Mouse (Mus musculus) heart, embryonic 16.5 days (tissue): ENCODE measurements at regions not wholly inside any gene's neighbourhood (a gene's known extent, or its start where the extent isn't known, plus 50 kb on each side); places are given as distances from the start of the nearest gene placed in this dataset.

Source experiments
- ATAC-seq: fragments of 200-750 bp; cut with Nextera tagmentation; replicated peaks from 2 replicates; pipeline ENCODE4 v1.8.0; 2017; ENCODE audit warnings: moderate number of reproducible peaks; ENCODE audit not compliant: insufficient read depth, low FRiP score; ENCODE audit errors: extremely low read depth
- H3K27ac ChIP-seq: fragments of 300-500 bp; sonication (generic); 2 replicates; pipeline ENCODE4 v1.5.1; 2014; ENCODE audit warnings: mild to moderate bottlenecking, low read length, control low read depth, moderate library complexity
- H3K27me3 ChIP-seq: fragments of 300-500 bp; sonication (generic); 2 replicates; pipeline ENCODE4 v1.6.1; 2014; ENCODE audit warnings: low read length, mixed read lengths; ENCODE audit not compliant: control insufficient read depth, insufficient read depth
- H3K36me3 ChIP-seq: fragments of 300-500 bp; sonication (generic); 2 replicates; pipeline ENCODE4 v1.6.1; 2014; ENCODE audit not compliant: control insufficient read depth, insufficient read depth
- H3K4me1 ChIP-seq: fragments of 300-500 bp; sonication (generic); 2 replicates; pipeline ENCODE4 v1.6.1; 2014; ENCODE audit warnings: low read length, mixed read lengths; ENCODE audit not compliant: control insufficient read depth, insufficient read depth
- H3K4me2 ChIP-seq: fragments of 300-500 bp; sonication (generic); 2 replicates; pipeline ENCODE4 v1.6.1; 2014; ENCODE audit warnings: low read depth, mild to moderate bottlenecking, control low read depth, low read length
- H3K4me3 ChIP-seq: fragments of 300-500 bp; sonication (generic); 2 replicates; pipeline ENCODE4 v1.5.1; 2014; ENCODE audit warnings: mild to moderate bottlenecking, control low read depth, low read length
- H3K9ac ChIP-seq: fragments of 300-500 bp; sonication (generic); 2 replicates; pipeline ENCODE4 v1.6.1; 2014; ENCODE audit warnings: low read length, control low read depth
- H3K9me3 ChIP-seq: fragments of 300-500 bp; sonication (generic); replicated peaks from 2 replicates; pipeline ENCODE4 v1.6.1; 2016; ENCODE audit warnings: low read length; ENCODE audit not compliant: control insufficient read depth
- WGBS: fragments of 180-500 bp; shearing (Covaris S2); extraction: QIAGEN DNeasy Blood & Tissue Kit; methylation state at CpG from one replicate; pipeline ENCODE4 v1.1.7; 2014; 5-methylcytosine and 5-hydroxymethylcytosine counted together

DNA sequence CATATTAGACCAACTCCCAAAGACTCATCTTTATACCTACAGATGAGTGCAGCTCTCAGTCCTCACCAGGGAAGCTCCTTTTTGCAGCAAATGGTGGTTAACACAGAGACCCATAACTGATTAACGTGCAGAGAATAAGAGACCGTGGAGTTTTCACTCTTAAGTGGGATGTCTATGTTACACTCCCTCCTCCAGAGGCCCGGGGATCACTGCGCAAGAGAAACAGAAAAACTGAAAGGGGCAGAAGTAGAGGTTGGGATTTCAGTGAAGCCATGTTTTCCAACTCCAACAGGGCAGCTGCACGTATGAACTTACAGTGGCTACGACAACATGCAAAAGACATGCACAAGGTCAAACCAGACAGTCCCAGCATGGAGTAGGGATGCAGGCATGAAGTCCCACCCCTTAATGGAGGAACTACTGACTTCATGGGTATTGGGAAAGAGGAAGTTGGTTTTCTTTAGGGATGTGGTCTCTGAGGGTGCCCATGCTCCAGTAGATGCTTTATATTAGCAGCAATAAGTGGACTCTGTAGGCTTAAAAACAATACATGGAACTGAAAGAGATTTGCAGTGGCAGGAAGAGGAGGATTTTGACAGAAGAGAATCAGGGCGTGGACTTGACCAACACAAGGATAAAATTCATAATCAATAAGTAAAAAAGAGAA lies 80.8 kb upstream of the Rai14 start:
- Histone ChIP-seq H3K27me3 (no peaks in the 10 kb centered on the region), H3K9me3 (no peaks in the 10 kb centered on the region), H3K9ac (no peak overlapping the region), H3K27ac (no peak overlapping the region), H3K36me3 (no peaks in the 10 kb centered on the region), H3K4me3 (no peak overlapping the region), H3K4me1 (no peaks in the 10 kb centered on the region), H3K4me2 (no peak overlapping the region)
- 91% methylated on average over 7 of the region's 7 CpGs for WGBS
- no peak for ATAC-seq

GRCm38 (mm10) chr15:10799656-10800055 lies 85.2 kb upstream of the Rai14 start:
- no peaks in the 10 kb centered on the region for H3K9me3 ChIP-seq
- no peak for ATAC-seq
- no peak overlapping the region for H3K9ac ChIP-seq
- no peak overlapping the region for H3K27ac ChIP-seq
- no peaks in the 10 kb centered on the region for H3K27me3 ChIP-seq
- no peaks in the 10 kb centered on the region for H3K36me3 ChIP-seq
- H3K4me2 ChIP-seq = no peak overlapping the region
- H3K4me3 ChIP-seq = no peak overlapping the region
- H3K4me1 ChIP-seq = no peaks in the 10 kb centered on the region

GRCm38 (mm10) chr15:10814195-10814594 lies 99.8 kb upstream of the Rai14 start:
- Histone ChIP-seq H3K9me3 (no peaks in the 10 kb centered on the region), H3K4me1 (peaks cover 6% of the 10 kb centered on the region), H3K27me3 (no peaks in the 10 kb centered on the region), H3K4me3 (no peak overlapping the region), H3K4me2 (no peak overlapping the region), H3K27ac (peak overlapping the region; percentile 46), H3K9ac (no peak overlapping the region), H3K36me3 (no peaks in the 10 kb centered on the region)
- 61% methylated on average over 2 of the region's 2 CpGs for WGBS
- no peak for ATAC-seq

GRCm38 (mm10) chr15:10814709-10815108 lies 100.3 kb upstream of the Rai14 start:
- peaks cover 6% of the 10 kb centered on the region for H3K4me1 ChIP-seq
- no peak overlapping the region for H3K4me2 ChIP-seq

DNA sequence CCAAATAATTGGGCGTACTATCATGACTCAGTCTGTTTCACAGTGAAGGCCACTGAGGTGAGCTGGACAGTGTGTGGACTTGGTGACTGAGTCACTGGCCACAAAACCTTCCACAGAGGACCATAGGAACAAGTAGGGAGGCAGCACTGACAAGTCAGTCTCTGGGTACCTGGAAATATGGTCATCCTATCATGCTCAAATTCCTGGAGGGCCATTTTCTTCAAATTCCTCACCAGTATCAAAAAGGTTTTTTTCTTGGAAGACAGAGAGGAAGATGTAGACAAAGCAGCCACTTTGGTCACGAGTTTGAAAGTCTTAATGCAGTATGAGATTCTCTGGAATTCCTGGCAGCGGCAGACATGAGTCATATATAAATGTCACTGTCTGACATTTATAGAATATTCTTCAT lies 101.8 kb upstream of the Rai14 start:
- Histone ChIP-seq H3K4me1 (peaks cover 6% of the 10 kb centered on the region), H3K9me3 (no peaks in the 10 kb centered on the region), H3K36me3 (no peaks in the 10 kb centered on the region), H3K27ac (no peak overlapping the region), H3K4me3 (no peak overlapping the region), H3K9ac (no peak overlapping the region), H3K4me2 (no peak overlapping the region), H3K27me3 (no peaks in the 10 kb centered on the region)
- 71% methylated on average over 3 of the region's 3 CpGs for WGBS
- no peak for ATAC-seq

More at GRCm38 (mm10) chr15:10814709-10815108, 100.3 kb upstream of the Rai14 start:
- no peaks in the 10 kb centered on the region for H3K27me3 ChIP-seq
- H3K36me3 ChIP-seq = no peaks in the 10 kb centered on the region
- peak overlapping the region; percentile 46; the same call in 1 of the 2 replicates for H3K27ac ChIP-seq
- WGBS = 45% methylated on average over 7 of the region's 7 CpGs
- ATAC-seq = peak; percentile 70
- H3K9me3 ChIP-seq = no peaks in the 10 kb centered on the region
- H3K9ac ChIP-seq = no peak overlapping the region
- H3K4me3 ChIP-seq = no peak overlapping the region

- H3K27me3 ChIP-seq = no peaks in the 10 kb centered on the region
- H3K9me3 ChIP-seq = no peaks in the 10 kb centered on the region
- peak overlapping the region; percentile 68 for H3K27ac ChIP-seq
- H3K4me3 ChIP-seq = no peak overlapping the region
- WGBS = 33% methylated on average over 6 of the region's 6 CpGs
- H3K4me2 ChIP-seq = no peak overlapping the region
- peaks cover 6% of the 10 kb centered on the region for H3K4me1 ChIP-seq
- ATAC-seq = peak; percentile 88
- H3K36me3 ChIP-seq = no peaks in the 10 kb centered on the region
- no peak overlapping the region for H3K9ac ChIP-seq
Measured at GRCm38 (mm10) chr15:10818216-10818615, 103.8 kb upstream of the Rai14 start.

- Histone ChIP-seq H3K4me2 (no peak overlapping the region), H3K27me3 (no peaks in the 10 kb centered on the region), H3K36me3 (no peaks in the 10 kb centered on the region), H3K9me3 (no peaks in the 10 kb centered on the region), H3K4me3 (no peak overlapping the region), H3K9ac (no peak overlapping the region), H3K27ac (peak overlapping the region; percentile 59), H3K4me1 (peaks cover 6% of the 10 kb centered on the region)
- ATAC-seq = no peak
- WGBS = 45% methylated on average over 1 of the region's 1 CpGs
Measured at GRCm38 (mm10) chr15:10818706-10819105, 104.3 kb upstream of the Rai14 start.

DNA sequence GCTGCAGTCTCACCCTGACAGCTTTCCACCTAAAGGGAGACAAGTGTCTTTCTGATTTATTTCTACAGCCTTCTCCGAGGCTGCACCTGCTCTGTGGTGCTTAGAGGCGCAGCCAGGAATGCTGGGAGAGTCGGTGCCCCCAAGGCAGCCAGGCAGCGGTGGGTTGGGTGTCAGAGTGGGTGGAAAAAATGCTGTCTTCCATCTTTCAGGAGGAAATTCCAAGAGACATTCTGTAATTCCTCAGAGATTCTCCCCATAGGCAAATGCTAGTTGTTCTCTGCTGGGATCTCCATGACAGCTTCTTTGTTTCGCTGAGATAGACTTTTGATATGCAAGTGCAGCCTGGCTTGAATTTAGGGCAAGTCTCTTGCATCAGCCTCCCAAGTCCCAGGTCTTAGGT lies 109.5 kb upstream of the Rai14 start:
- ATAC-seq = no peak
- Histone ChIP-seq H3K9me3 (no peaks in the 10 kb centered on the region; the same call in 1 of the 2 replicates), H3K36me3 (no peaks in the 10 kb centered on the region), H3K4me2 (no peak overlapping the region), H3K9ac (no peak overlapping the region), H3K4me3 (no peak overlapping the region), H3K4me1 (peaks cover 3% of the 10 kb centered on the region; the same call in 1 of the 2 replicates), H3K27me3 (no peaks in the 10 kb centered on the region), H3K27ac (no peak overlapping the region)
- 68% methylated on average over 5 of the region's 5 CpGs for WGBS

- Histone ChIP-seq H3K9ac (no peak overlapping the region), H3K4me2 (no peak overlapping the region), H3K4me3 (no peak overlapping the region), H3K9me3 (no peaks in the 10 kb centered on the region; the same call in 1 of the 2 replicates), H3K27me3 (no peaks in the 10 kb centered on the region), H3K4me1 (peaks cover 4% of the 10 kb centered on the region; the same call in 1 of the 2 replicates), H3K27ac (no peak overlapping the region), H3K36me3 (no peaks in the 10 kb centered on the region)
- no peak for ATAC-seq
- 60% methylated on average over 5 of the region's 5 CpGs for WGBS
Measured at GRCm38 (mm10) chr15:10829588-10829987, 115.2 kb upstream of the Rai14 start.
